Mouse (Mus musculus) thymus, adult 2 months (tissue): ENCODE results near the gene Rhof.

ENCODE experiments used
- CTCF ChIP-seq: fragments of 200-500 bp; IDR thresholded peaks from 2 replicates; pipeline ENCODE4 v1.5.1; 2012; ENCODE audit warnings: mild to moderate bottlenecking, control low read depth, low read length, moderate library complexity, borderline replicate concordance; ENCODE audit not compliant: control insufficient read depth, poor library complexity, insufficient read depth; ENCODE audit errors: extremely low read depth
- POLR2A ChIP-seq: fragments of 200-500 bp; IDR thresholded peaks from 2 replicates; pipeline ENCODE4 v1.6.1; 2012; ENCODE audit warnings: mild to moderate bottlenecking, low read length, control low read depth, moderate library complexity; ENCODE audit not compliant: control insufficient read depth, poor library complexity, insufficient read depth; ENCODE audit errors: extremely low read depth

DNA sequence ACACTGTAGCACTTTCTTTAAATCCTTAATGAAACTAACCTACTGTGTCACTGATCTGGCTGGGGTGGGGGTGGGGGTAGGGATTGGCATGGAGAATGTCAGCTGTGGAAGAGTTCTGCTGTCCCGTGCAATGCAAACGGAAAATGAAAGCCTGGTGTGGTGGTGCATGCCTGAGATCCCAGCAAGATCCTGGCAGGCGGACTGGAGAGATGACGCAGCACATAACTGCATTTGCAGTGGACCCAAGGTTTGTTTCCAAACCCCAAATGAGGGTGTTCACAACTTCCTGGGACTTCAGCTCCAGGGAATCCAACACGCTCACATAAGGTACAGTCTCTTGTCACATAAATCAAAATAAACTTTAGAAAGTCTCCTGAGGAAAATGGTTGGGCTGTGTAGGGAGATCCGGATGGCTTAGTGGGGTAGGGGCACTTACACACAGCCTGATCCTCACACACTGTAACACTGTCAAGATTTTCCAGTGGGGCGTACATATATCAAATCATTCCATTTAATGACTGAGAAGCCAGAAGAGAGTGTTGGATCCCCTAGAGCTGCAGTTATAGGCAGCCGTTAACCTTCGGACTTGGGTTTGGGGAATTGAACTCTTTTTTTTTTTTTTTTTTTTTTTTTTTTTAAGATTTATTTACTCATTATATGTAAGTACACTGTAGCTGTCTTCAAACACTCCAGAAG lies 71.6 kb downstream of the Rhof start:
- TF ChIP-seq CTCF, result no peak
- no peak for TF ChIP-seq POLR2A
